Mouse (Mus musculus): ENCODE results near the gene Grm4.

GRCm38 (mm10) chr17:27485940-27486339, 35.3 kb downstream of the Grm4 start:
- no peak for TF ChIP-seq CHD2 (IDR thresholded peaks at IDR 0.05; ENCODE audit: low read length)
- TF ChIP-seq CTCF (conservative IDR thresholded peaks at IDR 0.05 in 1 of 2, IDR thresholded peaks at IDR 0.05 in 1 of 2; ENCODE audit: low read depth in 2 of 2, low read length in 2 of 2), result no peak
- no peak for TF ChIP-seq POLR2A (IDR thresholded peaks at IDR 0.05; ENCODE audit: low read depth, low read length)
- TF ChIP-seq BHLHE40 (IDR thresholded peaks at IDR 0.05; ENCODE audit: low read depth, low read length), result no peak

Data from CH12.LX (cell line).